Mouse (Mus musculus) hematopoietic stem cell, adult 5-6 weeks (primary cell): ENCODE data around the gene Dnttip1. TPM values are rescaled to one million over a fixed set of nuclear protein-coding genes. Genes with fewer than 3 reads are reported as not detected.
"Not testable (repeated sequence)": the region's sequence is repeated elsewhere in the genome, so short reads cannot be mapped to it uniquely, and the experiment has no call there.

Experiments used
- ATAC-seq, 2 experiments: fragments of 125-278 bp in 1 of 2; replicated peaks in 1 of 2; 2 replicates each; pipeline ENCODE4 v1.8.0; 2016 to 2017; ENCODE audit warnings: inconsistent platforms in 2 of 2, mild to moderate bottlenecking in 2 of 2, moderate number of reproducible peaks in 2 of 2, low read depth in 1 of 2, moderate TSS enrichment in 1 of 2; ENCODE audit not compliant: low FRiP score in 2 of 2, poor library complexity in 2 of 2, severe bottlenecking in 2 of 2, insufficient read depth in 1 of 2, low TSS enrichment in 1 of 2
- total RNA-seq: library from RNA; stranded (forward); fragments of 172-1452, 232-1000 nt; gene quantifications from 2 replicates; pipeline ENCODE4 v1.2.3, GENCODE M21; 2017

Gene Dnttip1
- total RNA-seq, 1 experiment from 2014 or later, result 31.3 TPM

GRCm38 (mm10) chr2:164791841-164792261 is 46.1 kb downstream of the Dnttip1 start:
- ATAC-seq, result no peak

DNA sequence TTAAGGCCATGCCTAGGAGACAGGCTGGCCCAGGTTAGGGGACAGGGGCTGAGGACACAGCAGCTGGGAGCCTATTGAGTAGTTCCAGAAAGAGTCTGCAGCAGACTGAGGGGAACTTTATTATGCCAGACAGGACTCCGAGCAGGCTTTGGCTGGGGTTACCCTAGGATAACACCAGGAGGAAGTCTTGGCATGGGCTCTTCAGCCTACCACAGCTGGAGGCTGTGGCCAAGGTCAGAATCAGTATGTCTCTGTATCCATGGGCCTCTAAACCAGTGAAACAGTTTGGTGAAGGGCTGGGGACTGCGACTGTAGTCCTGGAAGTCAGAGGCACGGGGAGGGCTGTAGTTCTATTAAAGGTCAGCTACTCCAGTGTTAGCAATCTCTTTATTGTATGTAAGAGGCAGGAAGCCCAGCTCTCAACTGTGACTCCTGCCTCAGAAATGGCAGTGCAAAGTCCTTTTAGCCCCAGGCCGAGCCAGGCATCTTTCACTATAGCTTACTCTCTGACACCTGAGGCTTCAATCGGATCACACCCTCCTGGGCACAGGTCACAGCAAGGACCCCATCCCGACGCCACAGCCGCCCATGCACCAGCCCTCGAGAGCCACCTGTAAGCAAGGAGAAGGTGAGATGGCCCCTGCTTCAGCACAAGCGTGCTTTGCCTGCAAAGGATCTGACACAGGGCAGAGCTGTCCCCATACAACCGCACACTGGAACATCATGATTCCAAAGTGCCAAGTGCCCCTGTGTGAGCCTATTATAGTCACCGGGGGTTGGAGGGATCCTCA is 46.8 kb downstream of the Dnttip1 start:
- no peak for ATAC-seq

- peak in 1 of 2 experiments; percentile 61; a peak in 2 of 4 replicates for ATAC-seq
Observed at GRCm38 (mm10) chr2:164793236-164793635, 47.5 kb downstream of the Dnttip1 start.

GRCm38 (mm10) chr2:164793772-164794171 is 48.0 kb downstream of the Dnttip1 start:
- no peak for ATAC-seq

GRCm38 (mm10) chr2:164794293-164794692 is 48.5 kb downstream of the Dnttip1 start:
- ATAC-seq, result peak; percentile 63 to 68; a peak in 3 of 4 replicates

DNA sequence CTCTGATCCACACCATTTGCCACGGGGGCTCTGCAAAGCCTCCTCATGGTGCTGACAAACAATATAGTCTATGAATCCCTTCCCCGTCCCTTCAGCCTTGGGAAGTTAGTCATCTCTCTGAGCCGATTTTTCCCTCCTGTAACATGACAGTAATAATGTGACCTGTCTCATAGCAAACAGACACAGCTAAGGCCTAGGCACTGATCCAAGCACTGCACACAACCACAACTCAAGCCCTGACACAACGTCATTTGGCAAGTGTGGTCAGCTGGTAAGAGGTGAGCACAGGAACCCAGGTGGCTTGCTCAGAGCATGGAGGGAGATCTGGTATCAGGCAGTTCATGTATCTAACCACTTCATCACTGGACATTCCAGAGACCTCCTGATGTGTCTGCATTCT is 50.1 kb downstream of the Dnttip1 start:
- ATAC-seq, result no peak

GRCm38 (mm10) chr2:164798554-164798953 is 52.8 kb downstream of the Dnttip1 start:
- ATAC-seq, result not testable (repeated sequence)

DNA sequence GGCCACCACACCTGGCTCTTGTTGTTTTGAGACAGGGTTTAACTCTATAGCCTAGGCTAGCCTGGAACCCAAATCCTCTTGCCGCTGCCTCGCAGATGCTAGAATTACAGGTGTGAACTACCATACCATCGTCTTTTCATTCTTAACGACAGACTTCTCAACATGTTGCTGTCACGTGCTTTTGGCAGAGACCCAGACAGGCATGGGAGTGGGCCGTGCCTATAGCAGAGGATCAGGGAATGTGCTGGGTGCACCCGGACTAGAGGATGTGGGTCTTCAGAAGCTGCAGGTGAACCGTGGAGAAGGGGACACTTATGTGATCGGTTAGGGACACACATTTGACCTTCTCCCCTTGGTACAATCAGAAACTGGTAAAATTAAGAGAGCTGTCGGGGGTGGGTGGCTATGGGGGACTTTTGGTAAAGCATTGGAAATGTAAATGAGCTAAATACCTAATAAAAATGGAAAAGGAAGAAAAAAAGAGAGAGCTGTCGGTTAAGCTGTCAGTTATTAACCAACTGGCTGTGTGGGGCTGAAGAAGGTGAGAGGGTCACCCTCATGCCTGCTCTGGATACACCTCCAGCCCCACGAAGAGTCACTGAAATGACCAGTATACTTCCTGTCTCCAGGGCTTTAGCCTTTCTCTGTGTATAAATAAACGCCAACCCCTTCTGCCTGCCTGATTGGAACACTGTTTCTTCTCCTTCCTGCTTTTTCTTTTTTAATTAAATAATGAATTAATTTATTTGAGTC is 54.6 kb downstream of the Dnttip1 start:
- ATAC-seq, result no peak

GRCm38 (mm10) chr2:164803201-164803920 is 57.6 kb downstream of the Dnttip1 start:
- ATAC-seq, result no peak

DNA sequence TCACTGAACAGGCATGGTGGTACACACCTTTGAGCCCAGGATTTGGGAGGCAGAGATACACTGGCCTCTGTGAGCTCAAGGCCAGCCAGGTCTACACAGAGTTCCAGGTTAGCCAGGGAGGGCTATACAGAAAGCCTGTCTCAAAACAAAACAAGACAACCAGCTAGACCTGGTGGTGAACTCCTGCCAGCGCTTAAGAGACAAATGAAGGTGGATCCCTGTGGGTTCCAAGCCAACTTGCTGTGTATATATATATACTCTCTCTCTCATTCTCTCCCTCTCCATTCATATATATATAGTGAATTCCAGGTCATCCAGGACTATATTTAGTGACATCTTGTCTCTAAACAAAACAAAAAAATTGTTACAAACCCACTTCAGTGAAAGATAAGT is 58.1 kb downstream of the Dnttip1 start:
- no peak for ATAC-seq

GRCm38 (mm10) chr2:164804533-164805331 is 58.9 kb downstream of the Dnttip1 start, which contains the start of the genes Acot8 and Zswim3:
TSS of gene Acot8 (minus strand) at chr2:164804882.
TSS of gene Zswim3 (plus strand) at chr2:164805098.
- peak; percentile 98 for ATAC-seq

DNA sequence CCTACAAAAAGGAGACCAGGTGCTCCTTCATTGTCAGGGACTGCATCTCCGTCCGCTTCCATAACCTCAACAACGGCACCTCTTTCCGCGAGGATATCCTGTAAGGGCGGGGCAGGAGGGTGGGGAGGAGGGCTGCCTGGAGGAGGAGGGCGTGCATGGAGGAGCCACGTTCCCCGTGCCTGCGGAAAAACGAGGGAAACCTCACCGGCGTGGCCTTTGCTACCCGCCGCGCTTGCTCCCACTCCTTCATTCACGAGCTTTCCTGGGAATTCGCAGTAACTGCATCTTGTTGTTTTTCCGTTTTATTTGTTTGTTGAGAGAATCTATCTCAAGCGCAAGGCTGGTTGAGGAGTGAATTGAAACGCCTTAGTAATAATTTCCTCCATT is 59.5 kb downstream of the Dnttip1 start:
- ATAC-seq, result peak; percentile 35 to 39; a peak in 3 of 4 replicates

DNA sequence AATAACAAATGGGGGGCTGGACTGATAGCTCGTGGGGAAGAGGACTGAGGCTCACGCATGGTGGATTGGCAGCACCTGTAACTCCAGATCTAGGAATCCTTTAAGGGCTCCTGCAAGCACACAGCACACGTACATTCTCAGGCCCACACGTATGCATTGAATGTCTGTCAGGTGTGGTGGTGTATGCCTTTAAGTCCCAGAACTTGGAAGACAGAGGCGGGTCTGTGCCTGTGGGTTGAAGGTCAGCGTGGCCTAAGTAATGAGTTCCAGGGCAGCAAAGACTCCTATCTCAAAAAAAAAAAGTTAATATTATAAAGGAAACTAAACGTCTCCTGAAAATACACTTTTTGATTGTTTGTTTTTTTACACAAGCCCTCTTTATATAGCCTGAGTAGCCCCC is 60.8 kb downstream of the Dnttip1 start:
- ATAC-seq, result no peak

GRCm38 (mm10) chr2:164813557-164813956 is 67.8 kb downstream of the Dnttip1 start:
- no peak for ATAC-seq

GRCm38 (mm10) chr2:164815348-164815747 is 69.6 kb downstream of the Dnttip1 start:
- ATAC-seq, result peak in 1 of 2 experiments; percentile 42; a peak in 1 of 4 replicates

DNA sequence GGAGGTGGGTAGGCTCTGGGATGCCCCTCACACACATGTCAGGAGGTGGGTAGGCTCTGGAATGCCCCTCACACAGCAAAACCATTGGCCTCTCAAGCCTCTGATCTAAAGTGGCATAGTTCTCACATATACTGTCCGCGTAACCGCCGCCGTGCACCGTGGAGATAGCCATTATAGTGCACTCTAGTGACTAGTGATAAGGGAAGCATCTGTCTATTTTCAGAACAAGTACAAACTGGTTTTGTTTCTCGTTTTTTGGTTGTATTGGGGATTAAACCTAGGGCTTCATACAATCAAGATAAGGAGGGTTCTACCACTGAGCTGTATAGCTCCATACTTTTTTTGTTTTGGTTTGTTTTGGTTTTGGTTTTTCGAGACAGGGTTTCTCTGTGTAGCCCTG is 70.0 kb downstream of the Dnttip1 start:
- ATAC-seq, result no peak

GRCm38 (mm10) chr2:164817206-164817605 is 71.4 kb downstream of the Dnttip1 start:
- ATAC-seq, result no peak
